16 mouse cellular contexts compared by ENCODE assay signal in genomic region chr8:92420666-92421065, GRCm38 (mm10).
"Had no signal": no experiment of that assay in that cellular context is flagged by ENCODE, and none has a peak within 500 bp of the region (broad histone marks: within the 10 kb centered on the region; RNA-seq: fewer than 3 reads in every experiment).

No protein-coding gene starts in this region.

- DNase-seq: lung, adult 2 months; lung, postnatal 14 days; lung, postnatal 36 days; right cerebral cortex, postnatal 14 days; spleen, adult 18-20 months; thymus, adult 18-20 months; thymus, postnatal 14 days; thymus, postnatal 36 days had no signal

- H3K27me3 ChIP-seq: lung, embryonic 15.5 days; megakaryocyte, embryonic 14.5 days; midbrain, embryonic 13.5 days; midbrain, embryonic 15.5 days had no signal

- H3K9ac ChIP-seq: lung, embryonic 15.5 days; midbrain, embryonic 13.5 days; midbrain, embryonic 15.5 days; neural tube, embryonic 12.5 days had no signal

- H3K9me3 ChIP-seq: lung, embryonic 15.5 days; megakaryocyte, embryonic 14.5 days; midbrain, embryonic 13.5 days; midbrain, embryonic 15.5 days; neural tube, embryonic 12.5 days had no signal

- H3K36me3 ChIP-seq: lung, embryonic 15.5 days; midbrain, embryonic 13.5 days; midbrain, embryonic 15.5 days; neural tube, embryonic 12.5 days had no signal

- H3K27ac ChIP-seq: lung, embryonic 15.5 days; macrophage; midbrain, embryonic 13.5 days; midbrain, embryonic 15.5 days; neural tube, embryonic 12.5 days had no signal

- H3K4me3 ChIP-seq: lung, embryonic 15.5 days; megakaryocyte, embryonic 14.5 days; midbrain, embryonic 13.5 days; midbrain, embryonic 15.5 days; neural tube, embryonic 12.5 days had no signal

- H3K4me1 ChIP-seq: lung, embryonic 15.5 days; megakaryocyte, embryonic 14.5 days; midbrain, embryonic 13.5 days; neural tube, embryonic 12.5 days had no signal

- H3K4me2 ChIP-seq: lung, embryonic 15.5 days; midbrain, embryonic 11.5 days; midbrain, embryonic 13.5 days; midbrain, embryonic 15.5 days; neural tube, embryonic 12.5 days had no signal

- ATAC-seq: lung, postnatal 0 days; midbrain, embryonic 13.5 days; midbrain, embryonic 15.5 days had no signal
